19 mouse cellular contexts compared by ENCODE assay signal in the genomic region with DNA sequence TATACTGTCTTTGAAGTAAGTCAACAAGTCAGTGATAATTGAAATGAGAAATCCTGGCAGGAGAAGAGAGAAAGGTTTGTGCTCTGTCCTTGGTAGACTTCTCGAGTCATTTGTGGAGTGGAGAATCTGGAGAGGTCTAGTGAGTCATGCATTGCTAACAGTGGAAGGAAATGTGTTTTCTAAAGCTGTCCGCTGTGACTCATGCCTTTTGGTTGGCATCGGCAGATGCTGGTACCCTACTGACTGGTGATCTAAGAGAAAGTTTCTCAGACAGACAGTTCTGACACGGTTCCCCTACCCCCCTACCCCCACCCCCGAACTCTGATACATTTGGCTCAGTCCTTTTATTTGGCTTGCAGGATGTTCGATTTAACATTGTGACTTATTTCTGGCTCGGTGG.
DNase-seq lines count a peak whose midpoint lies in the region; TF ChIP-seq lines count a peak whose summit lies in the region.
"Had no signal": no experiment of that assay in that cellular context is flagged by ENCODE, and none has a peak within 500 bp of the region (broad histone marks: within the 10 kb centered on the region; RNA-seq: fewer than 3 reads in every experiment).

No protein-coding gene starts in this region.

- 21% methylated on average over 7 of the region's 7 CpGs for WGBS in olfactory bulb, adult 2 months

- H3K4me1 ChIP-seq in olfactory bulb, adult 2 months (ENCODE audit: control insufficient read depth, insufficient read depth, low read length) = no peaks in the 10 kb centered on the region
- H3K4me1 ChIP-seq: embryonic facial prominence, embryonic 12.5 days; forebrain, embryonic 13.5 days; liver, embryonic 13.5 days; midbrain, embryonic 15.5 days; neural tube, embryonic 12.5 days; stomach, embryonic 15.5 days had no signal

- peak; percentile 39 to 50 for DNase-seq in frontal cortex, postnatal 36 days (ENCODE audit: low spot score in 2 of 2)
- DNase-seq in frontal cortex, postnatal 14 days (ENCODE audit: low spot score in 2 of 2) = no peak
- peak; percentile 49 to 69 for DNase-seq in right cerebral cortex, adult 2 months (ENCODE audit: low spot score in 2 of 2)
- no peak for DNase-seq in right cerebral cortex, postnatal 4 days
- peak; percentile 63 for DNase-seq in adrenal gland, postnatal 14 days
- DNase-seq in thymus, adult 18-20 months = no peak
- no peak for DNase-seq in gastrocnemius, postnatal 36 days
- DNase-seq: cerebellum, postnatal 14 days; heart, postnatal 14 days; liver, embryonic 13.5 days; lung, postnatal 36 days; thymus, postnatal 4 days had no signal

- TF ChIP-seq POLR2A in olfactory bulb, adult 2 months (IDR thresholded peaks at IDR 0.05; ENCODE audit: insufficient read depth, low read depth, low read length) = no peak

- peak overlapping the region; percentile 60; the same call in 1 of the 2 replicates for H3K27ac ChIP-seq in olfactory bulb, adult 2 months (ENCODE audit: insufficient read depth, low read depth, low read length)
- H3K27ac ChIP-seq: embryonic facial prominence, embryonic 12.5 days; forebrain, embryonic 13.5 days; hindbrain, postnatal 0 days; liver, embryonic 13.5 days; midbrain, embryonic 15.5 days; neural tube, embryonic 12.5 days; stomach, embryonic 15.5 days had no signal

- H3K4me3 ChIP-seq in olfactory bulb, adult 2 months (ENCODE audit: insufficient read depth, low read depth, low read length) = no peak overlapping the region
- H3K4me3 ChIP-seq: embryonic facial prominence, embryonic 12.5 days; forebrain, embryonic 13.5 days; liver, embryonic 13.5 days; midbrain, embryonic 15.5 days; neural tube, embryonic 12.5 days; stomach, embryonic 15.5 days had no signal

- intact Hi-C loops in gastrocnemius, postnatal 36 days (cut with DNase I) = no loop called here

- no peak for TF ChIP-seq CTCF in olfactory bulb, adult 2 months (IDR thresholded peaks at IDR 0.05; ENCODE audit: insufficient read depth, low read depth, low read length)

Comparison
In these comparisons a context has a peak if more than half of its experiments do, and no peak if none do; other contexts are left out.
1. DNase-seq: peak in frontal cortex, postnatal 36 days (2 of 2), right cerebral cortex, adult 2 months (2 of 2) and adrenal gland, postnatal 14 days (single experiment); none in frontal cortex, postnatal 14 days (0 of 2), right cerebral cortex, postnatal 4 days (single experiment), thymus, adult 18-20 months (0 of 2) and gastrocnemius, postnatal 36 days (0 of 2).